Mouse (Mus musculus): ENCODE measurements around the gene St3gal4.
"Not testable (repeated sequence)": the region's sequence is repeated elsewhere in the genome, so short reads cannot be mapped to it uniquely, and the experiment has no call there.

The St3gal4 gene

GRCm38 (mm10) chr9:35119168-35119567, at the start of gene St3gal4:
Gene St3gal4 (minus strand): TSS chr9:35119268.
- no peak for DNase-seq (ENCODE audit: low read depth, low spot score)

- DNase-seq (ENCODE audit: low read depth, low spot score) = no peak
These were observed 47.9 kb upstream of the St3gal4 start for GRCm38 (mm10) chr9:35166798-35167635.

- DNase-seq (ENCODE audit: low read depth, low spot score) = no peak
These were observed 47.2 kb upstream of the St3gal4 start for GRCm38 (mm10) chr9:35166144-35166797.

GRCm38 (mm10) chr9:35164142-35164874, 45.2 kb upstream of the St3gal4 start:
- DNase-seq (ENCODE audit: low read depth, low spot score) = no peak

GRCm38 (mm10) chr9:35163011-35163690, 44.1 kb upstream of the St3gal4 start:
- no peak for DNase-seq (ENCODE audit: low read depth, low spot score)

GRCm38 (mm10) chr9:35161721-35162120, 42.7 kb upstream of the St3gal4 start:
- no peak for DNase-seq (ENCODE audit: low read depth, low spot score)

GRCm38 (mm10) chr9:35160662-35161061, 41.6 kb upstream of the St3gal4 start:
- no peak for DNase-seq (ENCODE audit: low read depth, low spot score)

GRCm38 (mm10) chr9:35158477-35158876, 39.4 kb upstream of the St3gal4 start:
- no peak for DNase-seq (ENCODE audit: low read depth, low spot score)

GRCm38 (mm10) chr9:35156862-35157261, 37.8 kb upstream of the St3gal4 start:
- no peak for DNase-seq (ENCODE audit: low read depth, low spot score)

- DNase-seq (ENCODE audit: low read depth, low spot score) = no peak
These were observed 37.1 kb upstream of the St3gal4 start for GRCm38 (mm10) chr9:35156002-35156710.

- no peak for DNase-seq (ENCODE audit: low read depth, low spot score)
These were observed 33.9 kb upstream of the St3gal4 start for GRCm38 (mm10) chr9:35152923-35153322.

- DNase-seq (ENCODE audit: low read depth, low spot score) = not testable (repeated sequence)
These were observed 29.8 kb upstream of the St3gal4 start for GRCm38 (mm10) chr9:35148822-35149221.

GRCm38 (mm10) chr9:35147261-35147660, 28.2 kb upstream of the St3gal4 start:
- peak; percentile 53 for DNase-seq (ENCODE audit: low read depth, low spot score)

GRCm38 (mm10) chr9:35145829-35146228, 26.8 kb upstream of the St3gal4 start:
- DNase-seq (ENCODE audit: low read depth, low spot score) = no peak

- DNase-seq (ENCODE audit: low read depth, low spot score) = no peak
These were observed 26.1 kb upstream of the St3gal4 start for GRCm38 (mm10) chr9:35145118-35145517.

GRCm38 (mm10) chr9:35142221-35142620, 23.2 kb upstream of the St3gal4 start:
- DNase-seq (ENCODE audit: low read depth, low spot score) = no peak

GRCm38 (mm10) chr9:35139231-35139744, 20.2 kb upstream of the St3gal4 start:
- no peak for DNase-seq (ENCODE audit: low read depth, low spot score)

GRCm38 (mm10) chr9:35138029-35138428, 19.0 kb upstream of the St3gal4 start:
- no peak for DNase-seq (ENCODE audit: low read depth, low spot score)

GRCm38 (mm10) chr9:35135575-35135974, 16.5 kb upstream of the St3gal4 start:
- DNase-seq (ENCODE audit: low read depth, low spot score) = no peak

- no peak for DNase-seq (ENCODE audit: low read depth, low spot score)
These were observed 12.7 kb upstream of the St3gal4 start for GRCm38 (mm10) chr9:35131637-35132397.
